Mouse (Mus musculus) megakaryocyte, embryonic 14.5 days (primary cell): ENCODE data around the gene Efcab7.

Experiments
- FLI1 ChIP-seq: IDR thresholded peaks from 2 replicates; pipeline ENCODE4 v1.6.1; 2012; ENCODE audit warnings: low read length, inconsistent platforms, mixed read lengths
- GATA1 ChIP-seq: IDR thresholded peaks from 3 replicates; pipeline ENCODE4 v1.6.1; 2012; ENCODE audit warnings: mixed read lengths, low read length, inconsistent platforms, borderline replicate concordance

DNA sequence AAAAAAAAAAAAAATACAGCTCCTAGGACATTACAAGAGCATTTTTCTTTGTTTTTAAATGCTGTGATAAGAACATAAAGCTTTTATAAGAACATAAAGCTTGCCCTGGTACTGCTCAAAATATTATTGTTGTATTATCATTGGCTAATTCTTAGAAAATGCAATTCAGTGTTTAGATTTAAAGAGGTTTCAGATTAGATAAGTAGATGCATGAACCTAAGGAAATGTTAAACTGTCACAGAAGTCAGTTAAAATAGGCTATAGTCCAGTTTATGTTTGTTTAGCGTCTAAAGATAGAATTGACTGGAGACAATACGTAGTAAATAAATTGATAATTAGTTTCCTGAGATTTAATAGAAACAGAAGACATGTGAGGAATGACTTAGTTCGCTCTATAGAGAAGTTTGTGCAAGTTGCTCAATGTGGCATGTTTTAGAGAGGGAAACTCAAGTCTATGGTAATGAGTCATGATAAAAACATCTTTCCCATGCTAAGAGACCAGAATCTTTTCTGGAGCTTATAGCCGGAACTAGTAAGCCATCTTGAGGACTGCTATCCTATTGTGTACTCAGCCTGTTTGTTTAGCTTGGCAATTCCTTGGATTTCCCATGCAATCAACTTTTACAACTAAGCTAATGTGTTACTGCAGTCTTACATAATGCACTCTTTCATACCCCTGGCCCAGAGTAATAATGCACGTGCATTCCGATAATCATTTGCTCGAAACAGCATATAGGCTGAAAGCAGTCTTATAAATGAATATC, 12.1 kb upstream of the Efcab7 start:
- TF ChIP-seq GATA1 (no peak), FLI1 (no peak)
